Mouse (Mus musculus) hindbrain, embryonic 11.5 days (tissue): ENCODE results near the gene Fdps. TPM values are rescaled to one million over a fixed set of nuclear protein-coding genes. Genes with fewer than 3 reads are reported as not detected.
A peak's percentile ranks its signal among the peaks of the same experiment; 100 is the strongest.

ENCODE experiments used
- ATAC-seq: fragments of 200-750 bp; cut with Nextera tagmentation; 2 replicates; pipeline ENCODE4 v1.8.0; 2017; ENCODE audit warnings: mild to moderate bottlenecking, moderate TSS enrichment, moderate library complexity; ENCODE audit not compliant: low FRiP score
- DNase-seq: peaks from one replicate; pipeline ENCODE4 v3.0.0-alpha.2; 2015; ENCODE audit warnings: low spot score
- H3K27ac ChIP-seq: fragments of 300-500 bp; sonication (generic); 2 replicates; pipeline ENCODE4 v1.5.1; 2014; ENCODE audit warnings: mild to moderate bottlenecking, low read depth, low read length
- H3K27me3 ChIP-seq: fragments of 300-500 bp; sonication (generic); 2 replicates; pipeline ENCODE4 v1.6.1; 2014; ENCODE audit warnings: mild to moderate bottlenecking, low read length, moderate library complexity, mixed read lengths; ENCODE audit not compliant: control insufficient read depth, insufficient read depth
- H3K36me3 ChIP-seq: fragments of 300-500 bp; sonication (generic); 2 replicates; pipeline ENCODE4 v1.6.1; 2014; ENCODE audit warnings: mild to moderate bottlenecking, low read length, moderate library complexity, mixed read lengths; ENCODE audit not compliant: control insufficient read depth, insufficient read depth
- H3K4me1 ChIP-seq: fragments of 300-500 bp; sonication (generic); replicated peaks from 2 replicates; pipeline ENCODE4 v1.6.1; 2014; ENCODE audit warnings: low read length, mixed read lengths; ENCODE audit not compliant: control insufficient read depth, insufficient read depth
- H3K4me2 ChIP-seq: fragments of 300-500 bp; sonication (generic); replicated peaks from 2 replicates; pipeline ENCODE4 v1.6.1; 2014; ENCODE audit warnings: mild to moderate bottlenecking, low read depth, low read length
- H3K4me3 ChIP-seq: fragments of 300-500 bp; sonication (generic); 2 replicates; pipeline ENCODE4 v1.5.1; 2014; ENCODE audit warnings: low read depth, low read length
- H3K9ac ChIP-seq: fragments of 300-500 bp; sonication (generic); 2 replicates; pipeline ENCODE4 v1.6.1; 2014; ENCODE audit warnings: low read depth, low read length
- H3K9me3 ChIP-seq: fragments of 300-500 bp; sonication (generic); 2 replicates; pipeline ENCODE4 v1.6.1; 2016; ENCODE audit warnings: low read length; ENCODE audit not compliant: control insufficient read depth
- whole genome bisulfite sequencing: fragments of 180-500 bp; shearing (Covaris S2); extraction: QIAGEN DNeasy Blood & Tissue Kit; methylation state at CpG from one replicate; pipeline ENCODE4 v1.1.7; 2014; 5-methylcytosine and 5-hydroxymethylcytosine counted together
- polyA plus RNA-seq: library from polyadenylated mRNA; unstranded; fragments of >200 nt; fragmentation: Nextera tagmentation; extraction: Ambion mirVana; gene quantifications from 2 replicates; pipeline ENCODE4 v1.2.1, GENCODE M21; 2014

The Fdps gene
- polyA plus RNA-seq, 1 experiment from 2014 or later, result 392 TPM

- Histone ChIP-seq H3K9ac (peak within 1 kb of the TSS; percentile 73), H3K4me3 (peak within 1 kb of the TSS; percentile 63), H3K9me3 (no peaks in the 10 kb centered on the region), H3K27ac (peak within 1 kb of the TSS; percentile 25; the same call in 1 of the 2 replicates), H3K4me1 (peaks cover 13% of the 10 kb centered on the region), H3K36me3 (peaks cover 4% of the 10 kb centered on the region; the same call in 1 of the 2 replicates), H3K27me3 (peaks cover 22% of the 10 kb centered on the region), H3K4me2 (peak within 1 kb of the TSS; percentile 98)
- ATAC-seq (peak; percentile 79), DNase-seq (peak; percentile 87)
- 2% methylated on average over 16 of the region's 18 CpGs for WGBS
These were observed 8.6 kb downstream of the Fdps start, which contains the start of gene Rusc1 for GRCm38 (mm10) chr3:89093175-89093574. Rusc1 (minus strand) TSS chr3:89093311.

GRCm38 (mm10) chr3:89092509-89093090 lies 9.2 kb downstream of the Fdps start:
- peak; percentile 26 for DNase-seq
- no peaks in the 10 kb centered on the region for H3K9me3 ChIP-seq
- peaks cover 13% of the 10 kb centered on the region for H3K4me1 ChIP-seq
- H3K4me3 ChIP-seq, result peak overlapping the region; percentile 63
- peak overlapping the region; percentile 25; the same call in 1 of the 2 replicates for H3K27ac ChIP-seq
- 13% methylated on average over 11 of the region's 11 CpGs for WGBS
- peaks cover 4% of the 10 kb centered on the region; the same call in 1 of the 2 replicates for H3K36me3 ChIP-seq
- peak overlapping the region; percentile 98 for H3K4me2 ChIP-seq
- peaks cover 24% of the 10 kb centered on the region for H3K27me3 ChIP-seq
- peak overlapping the region; percentile 73 for H3K9ac ChIP-seq
- peak; percentile 33 for ATAC-seq

- H3K9ac ChIP-seq, result peak overlapping the region; percentile 73
- DNase-seq (peak; percentile 40), ATAC-seq (no peak)
- H3K4me1 ChIP-seq, result peaks cover 13% of the 10 kb centered on the region
- peak overlapping the region; percentile 63 for H3K4me3 ChIP-seq
- H3K27me3 ChIP-seq, result peaks cover 24% of the 10 kb centered on the region
- H3K36me3 ChIP-seq, result peaks cover 4% of the 10 kb centered on the region; the same call in 1 of the 2 replicates
- WGBS, result 6% methylated on average over 20 of the region's 20 CpGs
- H3K27ac ChIP-seq, result peak overlapping the region; percentile 25; the same call in 1 of the 2 replicates
- H3K9me3 ChIP-seq, result no peaks in the 10 kb centered on the region
- H3K4me2 ChIP-seq, result peak overlapping the region; percentile 98
These were observed 9.8 kb downstream of the Fdps start for GRCm38 (mm10) chr3:89091811-89092508.

- H3K4me1 ChIP-seq, result peaks cover 13% of the 10 kb centered on the region
- 0% methylated on average over 50 of the region's 74 CpGs for WGBS
- H3K36me3 ChIP-seq, result peaks cover 4% of the 10 kb centered on the region; the same call in 1 of the 2 replicates
- peak overlapping the region; percentile 63 for H3K4me3 ChIP-seq
- H3K27me3 ChIP-seq, result peaks cover 24% of the 10 kb centered on the region
- ATAC-seq, result peak; percentile 63
- peak overlapping the region; percentile 65 for H3K27ac ChIP-seq
- DNase-seq, result peak; percentile 90
- H3K9ac ChIP-seq, result peak overlapping the region; percentile 73
- no peaks in the 10 kb centered on the region for H3K9me3 ChIP-seq
- peak overlapping the region; percentile 98 for H3K4me2 ChIP-seq
These were observed 10.8 kb downstream of the Fdps start for GRCm38 (mm10) chr3:89090694-89091655.

- Histone ChIP-seq H3K27me3 (peaks cover 24% of the 10 kb centered on the region), H3K9ac (peak overlapping the region; percentile 73), H3K36me3 (peaks cover 4% of the 10 kb centered on the region; the same call in 1 of the 2 replicates), H3K4me2 (peak overlapping the region; percentile 98), H3K9me3 (no peaks in the 10 kb centered on the region), H3K4me1 (peaks cover 13% of the 10 kb centered on the region), H3K27ac (peak overlapping the region; percentile 65; the same call in 1 of the 2 replicates), H3K4me3 (peak overlapping the region; percentile 63)
- DNase-seq (peak; percentile 79), ATAC-seq (peak; percentile 48)
- under 1% methylated on average over 37 of the region's 40 CpGs for WGBS
These were observed 11.7 kb downstream of the Fdps start for GRCm38 (mm10) chr3:89089882-89090591.

GRCm38 (mm10) chr3:89088974-89089373 lies 12.8 kb downstream of the Fdps start:
- ATAC-seq, result no peak
- Histone ChIP-seq H3K4me2 (no peak overlapping the region), H3K27me3 (peaks cover 24% of the 10 kb centered on the region), H3K36me3 (peaks cover 4% of the 10 kb centered on the region; the same call in 1 of the 2 replicates), H3K4me3 (peak overlapping the region; percentile 63; the same call in 1 of the 2 replicates), H3K27ac (no peak overlapping the region), H3K4me1 (peaks cover 13% of the 10 kb centered on the region), H3K9me3 (no peaks in the 10 kb centered on the region), H3K9ac (no peak overlapping the region)
- DNase-seq, result no peak
- WGBS, result 60% methylated on average over 14 of the region's 14 CpGs

GRCm38 (mm10) chr3:89087338-89088110 lies 14.2 kb downstream of the Fdps start:
- H3K27ac ChIP-seq, result no peak overlapping the region

More at GRCm38 (mm10) chr3:89087338-89088110, 14.2 kb downstream of the Fdps start:
- Histone ChIP-seq H3K27me3 (peaks cover 23% of the 10 kb centered on the region), H3K4me2 (no peak overlapping the region), H3K4me3 (no peak overlapping the region), H3K9ac (no peak overlapping the region), H3K36me3 (peaks cover 4% of the 10 kb centered on the region; the same call in 1 of the 2 replicates), H3K9me3 (no peaks in the 10 kb centered on the region), H3K4me1 (peaks cover 10% of the 10 kb centered on the region)
- DNase-seq (peak; percentile 91), ATAC-seq (no peak)
- 36% methylated on average over 21 of the region's 21 CpGs for WGBS
